In genomic region chr15:80114414-80114813, GRCm38 (mm10) we compare ENCODE assay signal across 23 mouse cellular contexts. TPM values are rescaled to one million over a fixed set of nuclear protein-coding genes. Genes with fewer than 3 reads are reported as not detected.
"Had no signal": no experiment of that assay in that cellular context is flagged by ENCODE, and none has a peak within 500 bp of the region (broad histone marks: within the 10 kb centered on the region; RNA-seq: fewer than 3 reads in every experiment).

No protein-coding gene starts in this region.

- H3K27me3 ChIP-seq: kidney, embryonic 15.5 days; limb, embryonic 12.5 days; limb, embryonic 15.5 days; liver, embryonic 15.5 days; midbrain, embryonic 13.5 days; neural tube, embryonic 13.5 days had no signal

- H3K9ac ChIP-seq: kidney, embryonic 15.5 days; limb, embryonic 12.5 days; limb, embryonic 15.5 days; liver, embryonic 15.5 days; midbrain, embryonic 13.5 days; neural tube, embryonic 13.5 days had no signal

- H3K4me1 ChIP-seq: limb, embryonic 15.5 days; midbrain, embryonic 13.5 days; neural tube, embryonic 13.5 days had no signal

- DNase-seq: kidney, adult 11 months; kidney, adult 8-10 months; kidney, postnatal 10 days; kidney, postnatal 36 days; left cerebral cortex, postnatal 4 days; lung, adult 2 months; lung, postnatal 14 days; lung, postnatal 4 days; thymus, adult 2 months; thymus, postnatal 14 days; thymus, postnatal 4 days had no signal

- H3K9me3 ChIP-seq: kidney, embryonic 15.5 days; limb, embryonic 12.5 days; limb, embryonic 15.5 days; liver, embryonic 15.5 days; midbrain, embryonic 10.5 days; midbrain, embryonic 13.5 days; neural tube, embryonic 13.5 days had no signal

- H3K4me3 ChIP-seq: kidney, embryonic 15.5 days; limb, embryonic 12.5 days; limb, embryonic 15.5 days; liver, embryonic 15.5 days; midbrain, embryonic 10.5 days; midbrain, embryonic 13.5 days; myocyte; neural tube, embryonic 13.5 days had no signal

- H3K4me2 ChIP-seq: kidney, embryonic 15.5 days; limb, embryonic 12.5 days; limb, embryonic 15.5 days; liver, embryonic 15.5 days; midbrain, embryonic 13.5 days; neural tube, embryonic 13.5 days had no signal

- H3K36me3 ChIP-seq: kidney, embryonic 15.5 days; limb, embryonic 12.5 days; limb, embryonic 15.5 days; liver, embryonic 15.5 days had no signal

- ATAC-seq: midbrain, embryonic 13.5 days; midbrain, embryonic 16.5 days had no signal

- H3K27ac ChIP-seq: kidney, embryonic 15.5 days; limb, embryonic 12.5 days; limb, embryonic 15.5 days; liver, embryonic 15.5 days; midbrain, embryonic 10.5 days; midbrain, embryonic 13.5 days; neural tube, embryonic 13.5 days; stomach, postnatal 0 days had no signal

RNA-seq across cellular contexts. Expression of gene Syngr1, which starts 23.3 kb away (rescaled TPM):
- total RNA-seq: monocyte, adult 5-6 weeks had no signal

RNA-seq across cellular contexts. Expression of gene Mgat3, which starts 59.1 kb away (rescaled TPM):
- total RNA-seq: megakaryocyte progenitor cell, adult 5-6 weeks; monocyte, adult 5-6 weeks had no signal
